Mouse (Mus musculus) spleen, adult 2 months (tissue): ENCODE measurements around the gene Peli2. TPM values are rescaled to one million over a fixed set of nuclear protein-coding genes. Genes with fewer than 3 reads are reported as not detected.

Experiments
- DNase-seq, 2 experiments: peaks; one replicate each; pipeline versions ENCODE4 v3.0.0 to v3.0.0-alpha.2; 2012 to 2021; ENCODE audit warnings: low spot score in 2 of 2, low read depth in 1 of 2
- H3K27ac ChIP-seq: fragments of 200-500 bp; 2 replicates; pipeline ENCODE4 v1.5.1; 2012; ENCODE audit warnings: low read length, inconsistent platforms; ENCODE audit not compliant: insufficient read depth
- H3K27me3 ChIP-seq: fragments of 200-500 bp; 2 replicates; pipeline ENCODE4 v1.6.1; 2012; ENCODE audit warnings: mild to moderate bottlenecking, moderate library complexity, low read length, inconsistent platforms; ENCODE audit not compliant: control insufficient read depth, insufficient read depth
- H3K36me3 ChIP-seq: fragments of 200-500 bp; 2 replicates; pipeline ENCODE4 v1.6.1; 2012; ENCODE audit warnings: mild to moderate bottlenecking, low read length, inconsistent platforms; ENCODE audit not compliant: control insufficient read depth, insufficient read depth
- H3K4me1 ChIP-seq: fragments of 200-500 bp; 2 replicates; pipeline ENCODE4 v1.6.1; 2011; ENCODE audit warnings: inconsistent platforms; ENCODE audit not compliant: control insufficient read depth, insufficient read depth, insufficient read length
- H3K4me3 ChIP-seq: fragments of 200-500 bp; 2 replicates; pipeline ENCODE4 v1.5.1; 2011; ENCODE audit warnings: mild to moderate bottlenecking, inconsistent platforms; ENCODE audit not compliant: insufficient read depth, insufficient read length; ENCODE audit errors: extremely low read depth
- CTCF ChIP-seq: fragments of 200-500 bp; IDR thresholded peaks from 2 replicates; pipeline ENCODE4 v1.5.1; 2011; ENCODE audit warnings: mild to moderate bottlenecking, inconsistent platforms; ENCODE audit not compliant: insufficient read depth, insufficient read length, insufficient replicate concordance; ENCODE audit errors: extremely low read depth
- POLR2A ChIP-seq: fragments of 200-500 bp; IDR thresholded peaks from 2 replicates; pipeline ENCODE4 v1.6.1; 2011; ENCODE audit warnings: low read depth, low read length, inconsistent platforms
- WGBS: fragments of 180-500 bp; shearing (Covaris S2); methylation state at CpG from one replicate; pipeline ENCODE4 v1.1.7; 2018; 5-methylcytosine and 5-hydroxymethylcytosine counted together
- polyA plus RNA-seq: library from polyadenylated mRNA; depleted of rRNA; stranded (reverse); fragments of >200 nt; gene quantifications from 2 replicates; pipeline ENCODE4 v1.2.3, GENCODE M21; 2012

Peli2 gene
- polyA plus RNA-seq, 1 experiment, result 3.1 TPM

DNA sequence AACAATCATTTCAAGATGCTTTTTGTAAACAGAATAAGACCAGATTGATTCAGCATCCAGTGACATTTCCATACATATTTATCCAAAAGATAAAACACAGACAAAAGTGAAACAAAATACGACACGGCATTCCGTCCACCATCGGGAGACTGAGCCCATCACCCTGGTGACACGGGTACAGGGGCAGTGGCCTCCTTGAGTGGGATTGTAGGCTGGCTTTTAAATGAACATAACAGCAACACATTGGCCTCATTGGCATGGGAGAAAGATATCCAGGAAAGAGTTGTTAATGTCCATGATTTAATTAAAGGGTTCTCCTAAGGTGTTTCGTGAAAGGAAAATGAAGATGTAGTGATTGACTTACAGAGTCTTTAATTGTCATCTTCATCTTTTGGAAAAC is 5.3 kb downstream of the Peli2 start:
- H3K27ac ChIP-seq, result no peak overlapping the region
- H3K4me3 ChIP-seq, result no peak overlapping the region
- WGBS, result 91% methylated on average over 6 of the region's 6 CpGs
- peaks cover 3% of the 10 kb centered on the region; the same call in 1 of the 2 replicates for H3K4me1 ChIP-seq
- TF ChIP-seq POLR2A, result no peak
- no peak for TF ChIP-seq CTCF
- peaks cover 9% of the 10 kb centered on the region for H3K27me3 ChIP-seq
- no peaks in the 10 kb centered on the region for H3K36me3 ChIP-seq
- DNase-seq, result no peak

- 81% methylated on average over 4 of the region's 4 CpGs for WGBS
- Histone ChIP-seq H3K27ac (no peak overlapping the region), H3K36me3 (no peaks in the 10 kb centered on the region), H3K27me3 (peaks cover 2% of the 10 kb centered on the region; the same call in 1 of the 2 replicates), H3K4me3 (no peak overlapping the region), H3K4me1 (no peaks in the 10 kb centered on the region)
- TF ChIP-seq CTCF (no peak), POLR2A (no peak)
- no peak for DNase-seq
These were observed 6.3 kb downstream of the Peli2 start for GRCm38 (mm10) chr14:48126931-48127330.

DNA sequence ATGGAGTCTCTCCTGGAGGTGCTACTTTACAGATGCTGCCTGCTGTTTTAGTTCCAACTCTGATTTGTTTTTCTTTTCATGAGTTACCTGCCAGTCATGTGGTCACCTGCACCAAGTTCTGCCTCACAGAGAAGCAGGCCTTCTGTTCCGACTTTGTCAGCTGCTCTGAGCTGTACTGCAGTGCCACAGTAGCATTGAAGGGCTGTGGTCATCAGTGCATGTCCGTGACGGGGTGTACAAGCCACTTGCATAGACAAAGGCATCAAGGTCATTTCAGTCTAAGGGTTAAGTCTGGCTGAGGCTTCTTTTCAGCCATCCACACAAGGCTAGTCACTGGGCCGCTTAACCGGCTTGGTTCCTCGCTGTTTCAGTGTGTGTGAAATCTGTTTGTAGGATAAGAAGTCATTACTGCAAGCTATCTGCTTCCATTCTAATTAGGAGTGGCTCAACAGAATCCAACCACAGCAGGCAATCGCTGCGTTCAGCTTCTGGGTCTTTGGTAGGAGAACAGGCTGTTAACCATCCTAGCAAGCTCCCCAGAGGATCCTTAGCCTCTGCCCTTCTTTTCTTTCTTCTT is 7.1 kb downstream of the Peli2 start:
- no peaks in the 10 kb centered on the region; the same call in 1 of the 2 replicates for H3K27me3 ChIP-seq
- H3K27ac ChIP-seq, result no peak overlapping the region
- DNase-seq, result no peak
- H3K4me3 ChIP-seq, result no peak overlapping the region
- H3K4me1 ChIP-seq, result no peaks in the 10 kb centered on the region
- TF ChIP-seq CTCF (no peak), POLR2A (no peak)
- WGBS, result 81% methylated on average over 8 of the region's 8 CpGs
- no peaks in the 10 kb centered on the region for H3K36me3 ChIP-seq

DNA sequence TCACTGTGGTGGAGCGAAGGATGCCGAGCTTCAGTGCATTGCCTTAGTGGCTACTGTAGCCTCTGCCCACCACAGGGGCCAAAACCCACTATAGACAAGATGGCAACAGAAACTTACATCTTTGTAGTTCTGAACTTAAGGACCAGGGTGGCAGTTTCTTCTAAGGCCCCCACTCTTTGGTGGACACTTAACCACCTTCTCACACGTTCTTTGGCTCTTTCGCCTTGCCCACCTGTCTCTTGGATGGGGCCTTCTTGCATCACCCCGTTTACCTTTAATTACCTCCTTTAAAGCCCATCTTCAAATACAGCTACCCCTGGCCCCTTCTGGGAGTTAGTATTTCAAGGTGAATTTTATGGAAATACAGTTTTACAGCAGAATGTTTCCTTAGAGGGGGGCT is 8.1 kb downstream of the Peli2 start:
- no peak for DNase-seq
- TF ChIP-seq CTCF, result no peak
- TF ChIP-seq POLR2A, result no peak
- Histone ChIP-seq H3K27ac (no peak overlapping the region), H3K4me3 (no peak overlapping the region), H3K4me1 (no peaks in the 10 kb centered on the region), H3K27me3 (no peaks in the 10 kb centered on the region; the same call in 1 of the 2 replicates), H3K36me3 (no peaks in the 10 kb centered on the region)
- 95% methylated on average over 5 of the region's 5 CpGs for WGBS

- TF ChIP-seq CTCF (no peak), POLR2A (no peak)
- H3K27me3 ChIP-seq, result no peaks in the 10 kb centered on the region
- H3K4me3 ChIP-seq, result no peak overlapping the region
- no peak overlapping the region for H3K27ac ChIP-seq
- no peak for DNase-seq
- no peaks in the 10 kb centered on the region for H3K36me3 ChIP-seq
- H3K4me1 ChIP-seq, result no peaks in the 10 kb centered on the region
- 69% methylated on average over 6 of the region's 6 CpGs for WGBS
These were observed 9.4 kb downstream of the Peli2 start for GRCm38 (mm10) chr14:48130021-48130420.

- H3K27ac ChIP-seq, result peak overlapping the region; percentile 12; the same call in 1 of the 2 replicates
- no peak for DNase-seq
- 32% methylated on average over 20 of the region's 20 CpGs for WGBS
- H3K27me3 ChIP-seq, result no peaks in the 10 kb centered on the region
- no peaks in the 10 kb centered on the region for H3K36me3 ChIP-seq
- TF ChIP-seq CTCF (no peak), POLR2A (no peak)
- no peak overlapping the region for H3K4me3 ChIP-seq
- no peaks in the 10 kb centered on the region for H3K4me1 ChIP-seq
These were observed 10.3 kb downstream of the Peli2 start for GRCm38 (mm10) chr14:48130761-48131575.

DNA sequence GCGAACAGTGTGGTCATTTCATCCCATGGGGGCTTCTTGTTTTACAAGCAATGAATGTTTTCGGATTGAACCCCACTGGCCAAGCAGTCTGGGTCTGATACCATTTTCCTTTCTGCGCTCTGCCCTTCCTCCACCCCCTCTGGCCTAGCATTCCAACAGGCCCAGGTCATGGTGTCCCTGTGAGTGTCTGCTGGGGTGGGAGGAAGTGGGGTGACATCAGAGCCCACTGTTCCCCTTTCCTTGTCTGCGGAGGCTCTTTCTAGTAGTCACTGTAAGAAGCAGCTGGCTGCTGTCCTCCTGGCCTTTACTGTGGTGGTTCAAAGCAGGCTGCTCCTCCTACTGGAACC is 10.9 kb downstream of the Peli2 start:
- Histone ChIP-seq H3K4me3 (no peak overlapping the region), H3K36me3 (no peaks in the 10 kb centered on the region), H3K27ac (peak overlapping the region; percentile 12; the same call in 1 of the 2 replicates), H3K4me1 (no peaks in the 10 kb centered on the region), H3K27me3 (no peaks in the 10 kb centered on the region)
- no peak for DNase-seq
- 55% methylated on average over 4 of the region's 4 CpGs for WGBS
- TF ChIP-seq CTCF (no peak), POLR2A (no peak)
